Mouse (Mus musculus) intestine, embryonic 16.5 days (tissue): ENCODE data around the gene Stx3. TPM values are rescaled to one million over a fixed set of nuclear protein-coding genes. Genes with fewer than 3 reads are reported as not detected.

Experiments
- ATAC-seq: fragments of 200-750 bp; cut with Nextera tagmentation; 2 replicates; pipeline ENCODE4 v1.8.0; 2017; ENCODE audit warnings: moderate TSS enrichment, moderate library complexity
- H3K27ac ChIP-seq: fragments of 300-500 bp; sonication (generic); 2 replicates; pipeline ENCODE4 v1.5.1; 2014; ENCODE audit warnings: mild to moderate bottlenecking, low read length
- H3K27me3 ChIP-seq: fragments of 300-500 bp; sonication (generic); replicated peaks from 2 replicates; pipeline ENCODE4 v1.6.1; 2014; ENCODE audit warnings: low read length, control low read depth, mixed read lengths; ENCODE audit not compliant: control insufficient read depth, insufficient read depth
- H3K36me3 ChIP-seq: fragments of 300-500 bp; sonication (generic); 2 replicates; pipeline ENCODE4 v1.6.1; 2014; ENCODE audit warnings: low read length, control low read depth; ENCODE audit not compliant: control insufficient read depth, insufficient read depth
- H3K4me1 ChIP-seq: fragments of 300-500 bp; sonication (generic); 2 replicates; pipeline ENCODE4 v1.6.1; 2014; ENCODE audit warnings: low read length, control low read depth, mixed read lengths; ENCODE audit not compliant: control insufficient read depth, insufficient read depth
- H3K4me2 ChIP-seq: fragments of 300-500 bp; sonication (generic); 2 replicates; pipeline ENCODE4 v1.6.1; 2014; ENCODE audit warnings: low read depth, low read length, control low read depth
- H3K4me3 ChIP-seq: fragments of 300-500 bp; sonication (generic); 2 replicates; pipeline ENCODE4 v1.5.1; 2014; ENCODE audit warnings: mild to moderate bottlenecking, low read length
- H3K9ac ChIP-seq: fragments of 300-500 bp; sonication (generic); 2 replicates; pipeline ENCODE4 v1.6.1; 2014; ENCODE audit warnings: low read depth, low read length
- H3K9me3 ChIP-seq: fragments of 300-500 bp; sonication (generic); 2 replicates; pipeline ENCODE4 v1.6.1; 2016; ENCODE audit warnings: low read length, control low read depth; ENCODE audit not compliant: control insufficient read depth
- WGBS: fragments of 180-500 bp; shearing (Covaris S2); extraction: QIAGEN DNeasy Blood & Tissue Kit; methylation state at CpG from one replicate; pipeline ENCODE4 v1.1.7; 2014; 5-methylcytosine and 5-hydroxymethylcytosine counted together
- polyA plus RNA-seq: library from polyadenylated mRNA; unstranded; fragments of >200 nt; fragmentation: Nextera tagmentation; extraction: Ambion mirVana; gene quantifications from 2 replicates; pipeline ENCODE4 v1.2.1, GENCODE M21; 2015

The Stx3 gene
- polyA plus RNA-seq, 1 experiment from 2014 or later: 55.8 TPM

DNA sequence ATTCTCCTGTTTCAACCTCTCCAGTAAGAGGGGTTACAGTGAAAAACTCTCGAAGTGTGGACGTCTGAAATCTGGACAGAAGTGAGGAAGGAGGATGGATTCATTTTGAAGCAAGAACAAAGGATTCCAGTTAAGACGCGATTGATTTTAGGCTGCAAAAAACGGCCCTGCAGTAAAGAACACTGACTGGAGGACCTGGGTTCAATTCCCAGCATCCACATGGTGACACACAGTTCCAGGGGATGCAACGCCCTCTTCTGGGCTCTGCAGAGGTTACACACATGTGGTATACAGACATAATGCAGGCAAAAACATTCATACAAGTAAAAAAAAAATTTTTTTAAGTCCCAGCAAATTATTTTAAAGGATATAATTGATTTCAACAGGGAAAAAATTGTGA lies 1.0 kb upstream of the Stx3 start:
- no peaks in the 10 kb centered on the region for H3K27me3 ChIP-seq
- H3K4me3 ChIP-seq: peak overlapping the region; percentile 78
- peak overlapping the region; percentile 67 for H3K4me2 ChIP-seq
- no peaks in the 10 kb centered on the region for H3K36me3 ChIP-seq
- H3K9ac ChIP-seq: peak overlapping the region; percentile 88; the same call in 1 of the 2 replicates
- H3K9me3 ChIP-seq: no peaks in the 10 kb centered on the region
- 37% methylated on average over 6 of the region's 6 CpGs for WGBS
- ATAC-seq: no peak
- peaks cover 15% of the 10 kb centered on the region for H3K4me1 ChIP-seq
- H3K27ac ChIP-seq: peak overlapping the region; percentile 48

DNA sequence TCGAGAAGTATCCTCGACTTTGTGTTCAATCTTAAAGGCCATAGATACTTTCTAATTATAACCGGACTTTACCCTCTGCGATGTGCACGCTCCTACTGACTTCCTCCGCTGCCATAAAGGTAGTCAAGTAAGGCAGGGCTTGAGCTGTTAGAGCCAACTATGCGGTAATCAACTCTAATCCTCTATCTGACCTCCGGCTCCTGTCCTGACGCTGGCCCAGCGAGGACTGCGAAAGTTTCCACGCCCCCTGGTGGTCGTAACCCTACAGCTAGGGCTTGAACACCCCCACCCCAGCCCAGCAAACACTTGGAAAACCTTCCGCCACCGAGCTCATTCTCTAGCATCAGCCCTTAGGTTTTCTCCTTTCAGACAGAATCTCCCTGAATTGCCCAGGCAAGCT lies 597 bp upstream of the Stx3 start:
- Histone ChIP-seq H3K27ac (peak overlapping the region; percentile 80), H3K4me3 (peak overlapping the region; percentile 78), H3K4me1 (peaks cover 19% of the 10 kb centered on the region), H3K4me2 (peak overlapping the region; percentile 67), H3K36me3 (no peaks in the 10 kb centered on the region), H3K27me3 (no peaks in the 10 kb centered on the region), H3K9me3 (no peaks in the 10 kb centered on the region), H3K9ac (peak overlapping the region; percentile 88; the same call in 1 of the 2 replicates)
- peak; percentile 73 for ATAC-seq
- under 1% methylated on average over 15 of the region's 15 CpGs for WGBS

DNA sequence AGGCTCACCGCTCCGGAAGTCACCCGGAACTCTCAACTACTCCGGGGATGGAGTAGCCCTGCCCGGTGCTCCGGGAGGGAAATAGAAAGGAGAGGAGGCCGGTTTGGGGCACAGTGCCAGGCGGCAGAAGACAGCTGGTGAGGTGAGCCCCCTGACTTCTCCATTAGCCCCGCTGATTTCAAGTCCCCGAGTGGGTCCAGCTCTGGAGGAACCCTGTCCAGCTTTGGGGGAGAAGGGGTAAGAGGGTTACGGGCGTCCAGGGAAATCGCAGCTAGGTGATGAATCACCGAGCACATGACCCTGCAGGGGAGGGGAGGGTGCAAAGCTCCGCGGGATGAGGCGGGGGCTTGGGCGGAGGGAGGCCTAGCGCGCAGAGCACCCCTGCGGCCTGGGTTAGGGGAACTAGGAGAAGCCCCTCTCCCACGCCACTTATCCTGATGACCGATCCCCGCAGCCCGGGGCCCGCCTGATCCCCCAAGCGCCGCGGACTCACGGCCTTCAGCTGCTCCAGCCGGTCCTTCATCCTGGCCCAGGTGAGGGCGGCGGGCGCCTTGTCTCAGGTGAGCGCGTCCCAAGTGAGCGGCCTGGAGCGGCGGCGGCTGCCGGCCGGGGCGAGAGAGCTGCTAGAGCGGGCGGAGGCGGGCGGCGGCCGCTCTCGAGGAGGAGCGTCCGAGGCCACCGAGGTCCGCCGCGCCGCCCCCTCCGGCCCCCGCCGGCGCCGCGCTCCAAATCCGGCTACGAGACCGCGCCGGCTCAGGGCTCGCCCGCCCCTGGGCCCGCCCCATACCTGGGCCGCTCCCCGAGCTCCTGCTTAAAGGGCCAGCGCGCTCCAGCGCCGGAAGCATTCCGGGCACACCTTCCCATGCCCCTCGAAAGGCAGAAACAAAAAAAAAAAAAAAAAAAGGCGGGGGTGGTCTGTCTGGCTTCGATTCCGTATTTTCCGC lies 732 bp downstream of the Stx3 start:
- no peaks in the 10 kb centered on the region for H3K36me3 ChIP-seq
- peaks cover 25% of the 10 kb centered on the region for H3K4me1 ChIP-seq
- no peaks in the 10 kb centered on the region for H3K9me3 ChIP-seq
- peak overlapping the region; percentile 78 for H3K4me3 ChIP-seq
- WGBS: under 1% methylated on average over 82 of the region's 83 CpGs
- H3K9ac ChIP-seq: peak overlapping the region; percentile 88
- H3K4me2 ChIP-seq: peak overlapping the region; percentile 67
- peak overlapping the region; percentile 88 for H3K27ac ChIP-seq
- ATAC-seq: peak; percentile 92
- no peaks in the 10 kb centered on the region for H3K27me3 ChIP-seq

DNA sequence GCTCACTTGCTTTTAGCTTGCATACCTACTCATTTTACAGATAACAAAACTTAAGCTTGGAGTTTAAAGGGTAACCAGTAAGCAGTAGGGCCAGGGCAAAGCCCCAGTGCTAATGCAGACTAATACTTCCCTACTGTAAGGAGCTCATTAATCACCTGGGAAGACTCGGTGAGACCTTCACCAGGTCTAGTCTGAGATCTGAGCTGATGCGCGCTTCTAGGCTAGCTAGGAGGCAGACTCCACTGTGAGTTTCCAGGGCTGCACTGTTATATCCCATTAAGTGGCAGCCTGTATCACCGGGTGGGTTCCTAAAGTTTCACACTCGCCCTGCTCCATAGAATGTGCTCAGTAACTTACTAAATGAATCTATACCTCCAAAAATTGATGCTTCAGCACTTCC lies 1.6 kb downstream of the Stx3 start:
- peak overlapping the region; percentile 78 for H3K4me3 ChIP-seq
- peak overlapping the region; percentile 67 for H3K4me2 ChIP-seq
- H3K27me3 ChIP-seq: no peaks in the 10 kb centered on the region
- 22% methylated on average over 5 of the region's 5 CpGs for WGBS
- no peak for ATAC-seq
- H3K27ac ChIP-seq: peak overlapping the region; percentile 88
- no peaks in the 10 kb centered on the region for H3K36me3 ChIP-seq
- peak overlapping the region; percentile 88 for H3K9ac ChIP-seq
- peaks cover 28% of the 10 kb centered on the region for H3K4me1 ChIP-seq
- H3K9me3 ChIP-seq: no peaks in the 10 kb centered on the region

DNA sequence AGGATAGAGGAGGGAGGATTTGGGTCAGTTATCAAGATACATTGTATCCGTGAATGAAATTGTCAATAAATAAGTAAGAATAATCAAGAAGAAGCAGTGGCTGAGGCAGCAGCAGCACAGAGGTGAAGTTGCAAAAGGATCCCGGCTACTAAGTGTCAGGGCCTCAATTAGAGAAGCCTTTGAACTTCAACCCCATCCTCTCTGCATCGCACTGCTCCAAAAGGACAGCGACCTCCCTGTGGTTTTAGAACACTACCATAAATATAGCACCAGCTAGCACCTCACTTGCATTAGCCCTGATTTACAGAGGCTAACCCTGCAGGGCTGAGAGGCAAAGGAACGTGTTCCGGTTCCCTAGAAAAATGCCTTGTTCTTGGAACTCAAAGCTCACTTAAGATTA lies 2.5 kb downstream of the Stx3 start:
- Histone ChIP-seq H3K9me3 (no peaks in the 10 kb centered on the region), H3K9ac (no peak overlapping the region), H3K27ac (peak overlapping the region; percentile 39; the same call in 1 of the 2 replicates), H3K4me2 (peak overlapping the region; percentile 67; the same call in 1 of the 2 replicates), H3K4me3 (peak overlapping the region; percentile 78; the same call in 1 of the 2 replicates), H3K4me1 (peaks cover 33% of the 10 kb centered on the region), H3K36me3 (no peaks in the 10 kb centered on the region), H3K27me3 (no peaks in the 10 kb centered on the region)
- ATAC-seq: no peak
- 43% methylated on average over 6 of the region's 6 CpGs for WGBS

DNA sequence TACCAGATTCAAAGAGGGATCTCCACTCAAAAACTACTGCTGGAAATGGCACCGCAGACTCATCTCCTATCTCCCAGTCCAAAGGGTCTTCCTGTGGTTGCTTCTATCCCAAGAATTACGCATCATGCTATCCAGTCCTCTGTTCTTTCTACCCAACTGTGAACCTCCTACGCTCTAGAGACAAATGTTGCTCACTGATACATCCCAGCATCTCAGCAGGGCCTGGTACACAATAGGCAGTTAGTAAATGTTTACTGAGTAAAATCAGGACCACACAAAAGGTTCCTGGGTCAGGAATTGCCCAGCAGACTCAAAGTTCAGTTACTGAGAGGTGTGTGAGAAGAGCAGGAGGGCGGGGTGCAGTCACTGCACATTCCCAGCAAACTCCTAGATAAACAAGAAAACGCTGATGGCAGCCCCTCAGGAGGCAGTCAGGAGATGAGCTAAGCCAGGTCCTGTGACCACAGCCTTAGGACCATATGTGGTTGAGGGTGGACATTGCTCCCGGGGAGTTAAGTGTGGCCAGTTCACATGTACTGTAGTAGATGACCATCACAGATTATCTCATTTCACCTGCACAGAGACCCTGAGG lies 4.4 kb downstream of the Stx3 start:
- Histone ChIP-seq H3K9me3 (no peaks in the 10 kb centered on the region), H3K4me1 (peaks cover 39% of the 10 kb centered on the region), H3K36me3 (no peaks in the 10 kb centered on the region), H3K27me3 (no peaks in the 10 kb centered on the region), H3K27ac (peak overlapping the region; percentile 25), H3K4me3 (no peak overlapping the region), H3K9ac (no peak overlapping the region), H3K4me2 (no peak overlapping the region)
- peak; percentile 17 for ATAC-seq
- WGBS: 68% methylated on average over 6 of the region's 6 CpGs

DNA sequence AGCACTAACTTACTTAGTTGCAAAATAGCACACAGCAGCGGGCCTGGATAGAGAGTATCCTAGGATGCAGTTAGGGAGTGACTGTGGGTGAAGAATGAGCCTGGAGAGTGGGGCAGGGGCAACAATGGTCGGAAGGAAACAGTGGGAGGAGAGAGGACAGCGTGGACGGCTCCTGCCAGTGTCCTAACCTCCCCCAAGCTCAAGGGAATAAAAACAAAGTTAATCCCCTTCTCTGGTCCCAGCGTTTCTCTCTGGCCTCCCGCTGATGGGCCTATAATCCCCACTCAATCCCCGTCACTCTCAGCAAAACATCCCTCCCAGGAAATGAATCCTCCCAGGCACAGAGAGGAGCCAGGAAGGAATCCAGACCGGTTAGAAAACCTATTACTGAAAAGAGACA lies 5.6 kb downstream of the Stx3 start:
- ATAC-seq: no peak
- H3K27ac ChIP-seq: 0 out of 2 replicates have a peak overlapping the region, but pooled peaks have one; percentile 43
- 28% methylated on average over 8 of the region's 8 CpGs for WGBS
- no peak overlapping the region for H3K4me3 ChIP-seq
- H3K36me3 ChIP-seq: no peaks in the 10 kb centered on the region
- H3K4me1 ChIP-seq: peaks cover 34% of the 10 kb centered on the region
- H3K9ac ChIP-seq: peak overlapping the region; percentile 12; the same call in 1 of the 2 replicates
- H3K9me3 ChIP-seq: no peaks in the 10 kb centered on the region
- no peaks in the 10 kb centered on the region for H3K27me3 ChIP-seq
- H3K4me2 ChIP-seq: no peak overlapping the region

DNA sequence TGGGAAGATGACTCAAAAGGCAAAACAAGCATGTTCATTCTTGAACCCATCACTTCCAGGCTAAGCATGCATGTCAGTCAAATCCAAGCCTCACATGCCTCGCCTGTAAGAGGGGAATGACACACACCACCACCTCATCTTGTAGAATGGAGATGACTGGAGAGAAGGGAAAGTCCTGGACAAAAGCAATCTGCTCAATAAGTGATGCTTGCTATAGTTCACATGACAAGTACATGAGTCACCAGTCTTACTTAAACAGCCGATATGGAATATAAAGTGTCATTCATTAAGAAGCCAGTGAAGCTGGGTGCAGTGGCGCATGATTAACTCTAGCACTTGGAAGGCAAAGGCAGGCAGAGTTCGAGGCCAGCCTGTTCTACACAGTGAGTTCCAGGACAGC lies 6.1 kb downstream of the Stx3 start:
- no peaks in the 10 kb centered on the region for H3K36me3 ChIP-seq
- H3K4me3 ChIP-seq: no peak overlapping the region
- H3K9me3 ChIP-seq: no peaks in the 10 kb centered on the region
- no peak overlapping the region for H3K4me2 ChIP-seq
- peaks cover 34% of the 10 kb centered on the region for H3K4me1 ChIP-seq
- 62% methylated on average over 4 of the region's 4 CpGs for WGBS
- H3K27ac ChIP-seq: no peak overlapping the region
- H3K9ac ChIP-seq: no peak overlapping the region
- no peaks in the 10 kb centered on the region for H3K27me3 ChIP-seq
- no peak for ATAC-seq

DNA sequence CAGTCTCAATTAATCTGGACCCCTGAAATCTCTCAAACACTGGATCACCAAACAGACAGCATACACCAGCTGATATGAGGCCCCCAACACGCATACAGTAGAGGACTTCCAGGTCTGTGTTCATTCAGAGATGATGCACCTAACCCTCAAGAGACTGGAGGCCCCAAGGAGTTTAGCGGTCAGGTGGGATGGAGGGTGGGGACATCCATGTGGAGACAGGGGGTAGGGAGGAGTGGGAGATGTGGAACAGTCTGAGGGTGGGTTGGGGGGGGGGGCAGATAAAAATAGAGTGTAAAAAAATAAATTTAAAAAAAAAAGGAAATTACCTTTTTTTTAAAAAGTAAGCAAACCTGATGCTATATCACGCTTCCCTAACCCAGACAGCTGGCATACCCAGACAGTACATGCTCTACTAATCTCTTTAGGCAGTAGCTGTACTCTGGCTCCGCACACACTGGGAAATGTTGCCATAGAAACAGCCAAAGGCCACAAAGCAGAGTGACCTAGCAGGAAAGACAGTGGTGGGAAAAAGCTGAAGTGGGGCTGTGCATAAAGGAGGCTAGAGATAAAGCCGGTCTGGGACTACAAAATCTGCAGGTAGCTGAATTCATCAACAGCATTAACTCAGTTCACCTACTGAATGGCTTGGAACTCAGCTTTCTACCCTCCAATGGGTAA lies 7.4 kb downstream of the Stx3 start:
- no peak overlapping the region for H3K9ac ChIP-seq
- ATAC-seq: peak; percentile 79
- H3K27ac ChIP-seq: peak overlapping the region; percentile 14; the same call in 1 of the 2 replicates

More for the DNA sequence above, 7.4 kb downstream of the Stx3 start:
- 39% methylated on average over 5 of the region's 5 CpGs for WGBS
- Histone ChIP-seq H3K36me3 (no peaks in the 10 kb centered on the region), H3K4me3 (no peak overlapping the region), H3K4me2 (no peak overlapping the region), H3K4me1 (peaks cover 32% of the 10 kb centered on the region), H3K27me3 (no peaks in the 10 kb centered on the region), H3K9me3 (no peaks in the 10 kb centered on the region)
